Mouse (Mus musculus) heart, embryonic 13.5 days (tissue): Measurements from ENCODE around the gene Bnip2. TPM values are rescaled to one million over a fixed set of nuclear protein-coding genes. Genes with fewer than 3 reads are reported as not detected.
"Not testable (repeated sequence)": the region's sequence is repeated elsewhere in the genome, so short reads cannot be mapped to it uniquely, and the experiment has no call there.

Experiments
- ATAC-seq: fragments of 200-750 bp; cut with Nextera tagmentation; 2 replicates; pipeline ENCODE4 v1.8.0; 2017; ENCODE audit warnings: moderate TSS enrichment; ENCODE audit not compliant: insufficient number of reproducible peaks, low FRiP score, low TSS enrichment; ENCODE audit errors: extremely low read depth
- H3K27ac ChIP-seq: fragments of 300-500 bp; sonication (generic); replicated peaks from 2 replicates; pipeline ENCODE4 v1.5.1; 2015; ENCODE audit warnings: moderate library complexity, mild to moderate bottlenecking, inconsistent platforms
- H3K27me3 ChIP-seq: fragments of 300-500 bp; sonication (generic); replicated peaks from 2 replicates; pipeline ENCODE4 v1.6.1; 2015; ENCODE audit warnings: mild to moderate bottlenecking, inconsistent platforms
- H3K36me3 ChIP-seq: fragments of 300-500 bp; sonication (generic); 2 replicates; pipeline ENCODE4 v1.6.1; 2015; ENCODE audit warnings: mild to moderate bottlenecking, inconsistent platforms
- H3K4me1 ChIP-seq: fragments of 300-500 bp; sonication (generic); 2 replicates; pipeline ENCODE4 v1.6.1; 2015; ENCODE audit warnings: inconsistent platforms
- H3K4me2 ChIP-seq: fragments of 300-500 bp; sonication (generic); 2 replicates; pipeline ENCODE4 v1.6.1; 2015; ENCODE audit warnings: inconsistent platforms, mild to moderate bottlenecking, moderate library complexity
- H3K4me3 ChIP-seq: fragments of 300-500 bp; sonication (generic); 2 replicates; pipeline ENCODE4 v1.5.1; 2015; ENCODE audit warnings: moderate library complexity, mild to moderate bottlenecking, inconsistent platforms
- H3K9ac ChIP-seq: fragments of 300-500 bp; sonication (generic); 2 replicates; pipeline ENCODE4 v1.6.1; 2015; ENCODE audit warnings: inconsistent platforms, mild to moderate bottlenecking, moderate library complexity
- H3K9me3 ChIP-seq: fragments of 300-500 bp; sonication (generic); 2 replicates; pipeline ENCODE4 v1.6.1; 2016; ENCODE audit warnings: inconsistent platforms
- WGBS: fragments of 180-500 bp; shearing (Covaris S2); methylation state at CpG from one replicate; pipeline ENCODE4 v1.1.7; 2015; ENCODE audit warnings: mixed read lengths; 5-methylcytosine and 5-hydroxymethylcytosine counted together
- polyA plus RNA-seq: library from polyadenylated mRNA; unstranded; fragments of >200 nt; fragmentation: Nextera tagmentation; extraction: Ambion mirVana; gene quantifications from 2 replicates; pipeline ENCODE4 v1.2.1, GENCODE M21; 2015

Bnip2 gene
- polyA plus RNA-seq, 1 experiment from 2014 or later = 99.8 TPM

DNA sequence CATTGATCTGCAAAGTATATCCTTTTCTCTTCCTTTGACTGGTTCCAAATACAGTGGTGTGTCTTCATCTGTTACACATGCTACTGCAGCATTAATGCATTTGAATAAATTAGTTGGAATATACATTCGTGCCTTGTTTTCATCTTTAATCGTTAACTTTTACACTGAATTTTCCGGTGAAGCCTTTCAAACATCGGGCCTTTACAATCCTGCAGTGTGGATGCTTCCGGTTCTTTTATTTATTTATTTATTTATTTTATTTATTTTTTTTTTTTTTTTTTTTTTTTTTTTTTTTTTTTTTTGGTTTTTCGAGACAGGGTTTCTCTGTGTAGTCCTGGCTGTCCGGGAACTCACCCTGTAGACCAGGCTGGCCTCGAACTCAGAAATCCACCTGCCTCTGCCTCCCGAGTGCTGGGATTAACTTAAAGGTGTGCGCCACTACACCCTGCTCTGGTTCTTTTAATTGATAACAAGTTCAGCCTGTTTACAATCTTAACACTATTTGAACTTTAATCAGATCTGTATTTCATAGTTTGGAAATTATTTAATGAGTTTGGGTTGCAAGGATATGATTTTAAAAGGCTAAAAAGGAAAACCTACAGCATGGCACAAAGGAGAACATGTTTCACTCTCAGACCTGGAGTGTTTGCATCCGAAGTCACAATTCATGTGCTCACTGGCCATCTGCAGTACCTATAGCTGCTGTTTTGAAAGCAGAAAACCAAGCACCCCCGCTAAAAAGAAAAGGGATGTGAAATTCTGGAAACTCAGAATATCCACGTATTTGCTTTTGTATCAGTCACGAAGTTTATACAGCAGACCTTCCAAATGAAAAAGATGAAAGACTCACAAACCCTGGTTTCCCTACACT lies 22.5 kb downstream of the Bnip2 start:
- ATAC-seq = no peak

DNA sequence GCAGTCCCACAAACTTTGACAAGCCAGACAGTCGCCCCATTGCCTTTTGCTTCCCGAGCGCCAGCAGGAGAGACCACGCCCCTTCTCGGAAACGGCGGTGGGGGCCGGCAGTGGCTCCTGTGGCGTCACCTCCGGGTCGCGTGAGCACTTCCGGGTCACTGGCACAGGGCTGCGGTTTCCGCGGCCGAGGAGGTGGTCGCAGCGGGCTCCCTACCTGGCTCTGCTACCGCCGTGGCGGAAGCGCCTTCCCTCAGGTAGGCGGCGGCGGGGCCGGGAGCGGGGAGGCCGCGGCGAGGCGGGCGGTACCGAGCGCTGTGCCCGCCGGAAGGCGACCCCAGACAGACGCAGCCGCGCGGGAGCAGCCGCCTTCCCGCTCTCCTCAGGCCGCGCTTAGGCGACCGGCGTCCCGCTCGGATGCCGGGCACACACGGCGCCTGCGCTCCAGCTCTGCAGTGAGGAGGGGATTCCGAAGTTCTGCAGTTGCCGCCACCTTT lies 23.2 kb downstream of the Bnip2 start, which contains the start of gene Gtf2a2:
TSS of gene Gtf2a2 (plus strand) at position 143 of the 494 bp plus-strand sequence.
- Histone ChIP-seq H3K27ac (peak within 1 kb of the TSS; percentile 92), H3K4me3 (peak within 1 kb of the TSS; percentile 83), H3K4me1 (peaks cover 22% of the 10 kb centered on the region), H3K9me3 (no peaks in the 10 kb centered on the region), H3K27me3 (no peaks in the 10 kb centered on the region), H3K36me3 (peaks cover 42% of the 10 kb centered on the region), H3K4me2 (peak within 1 kb of the TSS; percentile 83), H3K9ac (peak within 1 kb of the TSS; percentile 92)
- peak; percentile 96 for ATAC-seq
- WGBS = under 1% methylated on average over 57 of the region's 57 CpGs

More for the DNA sequence above, 22.5 kb downstream of the Bnip2 start:
- peak overlapping the region; percentile 92 for H3K27ac ChIP-seq
- H3K27me3 ChIP-seq = no peaks in the 10 kb centered on the region
- H3K4me1 ChIP-seq = peaks cover 22% of the 10 kb centered on the region
- H3K4me2 ChIP-seq = peak overlapping the region; percentile 83
- 61% methylated on average over 13 of the region's 14 CpGs for WGBS
- peak overlapping the region; percentile 83 for H3K4me3 ChIP-seq
- H3K36me3 ChIP-seq = peaks cover 42% of the 10 kb centered on the region
- H3K9ac ChIP-seq = peak overlapping the region; percentile 92
- no peaks in the 10 kb centered on the region for H3K9me3 ChIP-seq

DNA sequence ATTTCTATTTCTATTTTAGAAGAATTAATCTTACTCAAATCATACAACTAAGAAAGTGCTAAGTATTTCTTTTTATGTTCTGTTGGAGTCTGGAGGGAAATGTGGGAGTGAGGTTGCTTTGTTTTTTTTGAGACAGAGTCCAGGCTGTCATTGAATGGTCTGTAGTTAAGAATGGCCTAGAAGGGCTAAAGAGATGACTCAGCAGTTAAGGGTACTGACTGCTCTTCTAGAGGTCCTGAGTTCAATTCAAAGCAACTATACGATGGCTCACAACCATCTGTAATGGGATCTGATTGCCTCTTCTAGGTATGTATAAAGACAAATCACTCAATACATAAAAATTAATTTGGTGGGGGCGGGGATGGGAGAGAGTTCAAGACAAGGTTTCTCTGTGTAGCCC lies 26.4 kb downstream of the Bnip2 start:
- Histone ChIP-seq H3K4me2 (no peak overlapping the region), H3K4me3 (no peak overlapping the region), H3K4me1 (peaks cover 22% of the 10 kb centered on the region), H3K27ac (no peak overlapping the region), H3K36me3 (peaks cover 29% of the 10 kb centered on the region), H3K9me3 (no peaks in the 10 kb centered on the region), H3K27me3 (no peaks in the 10 kb centered on the region), H3K9ac (no peak overlapping the region)
- WGBS = 89% methylated on average over 2 of the region's 2 CpGs
- no peak for ATAC-seq

DNA sequence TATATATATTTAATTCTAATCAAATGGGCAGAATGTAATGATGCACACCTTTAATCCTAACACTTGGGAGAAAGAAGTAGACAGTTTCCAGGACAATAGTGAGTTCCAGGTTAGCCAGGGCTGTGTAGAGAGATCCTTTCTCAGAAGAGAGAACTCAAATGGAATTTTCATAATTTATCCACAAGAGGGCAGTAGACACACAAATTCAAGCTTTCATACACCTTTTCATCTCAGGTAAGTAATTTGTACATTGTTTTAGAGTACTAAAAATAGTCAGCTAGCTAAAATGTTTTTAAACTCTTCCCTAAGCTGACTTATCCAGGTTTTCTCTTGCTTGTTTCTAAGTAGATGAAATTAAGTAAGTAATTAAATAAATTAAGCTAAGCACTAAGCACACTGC lies 29.6 kb downstream of the Bnip2 start:
- ATAC-seq = no peak
- Histone ChIP-seq H3K27me3 (no peaks in the 10 kb centered on the region), H3K4me3 (no peak overlapping the region), H3K27ac (no peak overlapping the region), H3K9me3 (no peaks in the 10 kb centered on the region), H3K36me3 (peaks cover 36% of the 10 kb centered on the region), H3K9ac (no peak overlapping the region), H3K4me1 (peaks cover 27% of the 10 kb centered on the region), H3K4me2 (no peak overlapping the region)

DNA sequence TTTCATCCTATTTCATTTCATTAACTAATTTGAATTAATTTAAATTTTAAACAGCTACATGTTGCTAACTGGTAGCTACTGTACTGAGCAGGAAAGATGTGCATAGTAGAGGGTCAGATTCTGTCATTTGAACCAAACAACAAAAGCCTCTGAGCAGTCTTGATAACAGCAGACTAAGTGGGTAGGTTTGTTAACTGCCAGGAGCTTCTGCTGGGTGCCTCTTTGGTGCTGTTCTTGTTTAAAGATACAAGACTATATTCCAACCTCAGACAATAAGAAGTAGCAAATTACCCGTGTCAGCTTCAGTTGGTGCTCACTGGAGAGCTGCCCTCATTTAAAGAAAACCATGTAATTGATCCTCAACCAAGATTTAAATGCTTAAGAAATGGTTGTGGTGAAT lies 32.3 kb downstream of the Bnip2 start:
- peaks cover 22% of the 10 kb centered on the region for H3K4me1 ChIP-seq
- WGBS = 47% methylated on average over 1 of the region's 1 CpGs
- no peak overlapping the region for H3K4me2 ChIP-seq
- H3K9ac ChIP-seq = 0 out of 2 replicates have a peak overlapping the region, but pooled peaks have one; percentile 3
- H3K4me3 ChIP-seq = no peak overlapping the region
- no peaks in the 10 kb centered on the region for H3K27me3 ChIP-seq
- ATAC-seq = no peak
- H3K9me3 ChIP-seq = no peaks in the 10 kb centered on the region
- peaks cover 34% of the 10 kb centered on the region for H3K36me3 ChIP-seq
- H3K27ac ChIP-seq = peak overlapping the region; percentile 62

DNA sequence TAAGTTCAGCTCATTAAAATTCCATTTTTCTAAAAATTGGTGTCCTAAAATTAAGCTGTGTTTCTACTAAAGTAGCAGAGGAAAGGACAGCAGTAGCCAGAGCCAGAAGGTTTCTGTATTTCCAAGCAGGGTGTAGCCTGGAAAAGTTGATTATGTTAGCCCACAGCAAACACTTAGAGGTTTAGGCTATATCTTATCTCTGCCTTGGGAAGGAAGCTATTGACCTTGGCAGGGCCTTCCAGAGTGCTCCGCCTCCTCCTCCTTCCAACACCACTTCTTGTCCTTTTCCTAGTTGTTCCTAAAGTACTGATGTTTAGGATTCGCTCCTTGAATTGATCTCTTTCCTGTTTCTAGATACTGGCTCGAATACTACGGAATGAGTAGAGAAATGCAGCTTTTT lies 32.8 kb downstream of the Bnip2 start:
- 59% methylated on average over 4 of the region's 4 CpGs for WGBS
- Histone ChIP-seq H3K4me2 (no peak overlapping the region), H3K9ac (no peak overlapping the region), H3K27ac (peak overlapping the region; percentile 62; the same call in 1 of the 2 replicates), H3K27me3 (no peaks in the 10 kb centered on the region), H3K4me1 (peaks cover 22% of the 10 kb centered on the region), H3K4me3 (no peak overlapping the region), H3K9me3 (no peaks in the 10 kb centered on the region), H3K36me3 (peaks cover 29% of the 10 kb centered on the region)
- ATAC-seq = no peak

DNA sequence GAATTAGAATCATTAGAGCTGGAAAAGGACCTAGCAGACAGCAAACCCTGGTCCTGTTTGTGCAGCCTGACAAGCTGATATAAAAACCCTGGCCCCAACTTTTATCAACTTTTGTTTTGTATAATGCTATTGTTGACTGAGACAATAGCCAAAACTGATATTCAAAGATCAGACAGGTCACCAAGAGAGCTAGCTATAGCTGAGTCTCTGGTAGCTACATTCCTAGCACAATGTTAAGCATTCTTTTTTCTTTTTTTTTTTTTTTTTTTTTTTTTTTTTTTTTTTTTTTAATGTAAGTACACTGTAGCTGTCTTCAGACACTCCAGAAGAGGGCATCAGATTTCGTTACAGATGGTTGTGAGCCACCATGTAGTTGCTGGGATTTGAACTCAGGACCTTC lies 34.3 kb downstream of the Bnip2 start:
- H3K27me3 ChIP-seq, H3K9ac ChIP-seq, H3K4me2 ChIP-seq, H3K27ac ChIP-seq, H3K9me3 ChIP-seq, ATAC-seq, H3K4me3 ChIP-seq: not testable (repeated sequence)
- 60% methylated on average over 1 of the region's 1 CpGs for WGBS
- Histone ChIP-seq H3K4me1 (peaks cover 22% of the 10 kb centered on the region), H3K36me3 (peaks cover 24% of the 10 kb centered on the region)

DNA sequence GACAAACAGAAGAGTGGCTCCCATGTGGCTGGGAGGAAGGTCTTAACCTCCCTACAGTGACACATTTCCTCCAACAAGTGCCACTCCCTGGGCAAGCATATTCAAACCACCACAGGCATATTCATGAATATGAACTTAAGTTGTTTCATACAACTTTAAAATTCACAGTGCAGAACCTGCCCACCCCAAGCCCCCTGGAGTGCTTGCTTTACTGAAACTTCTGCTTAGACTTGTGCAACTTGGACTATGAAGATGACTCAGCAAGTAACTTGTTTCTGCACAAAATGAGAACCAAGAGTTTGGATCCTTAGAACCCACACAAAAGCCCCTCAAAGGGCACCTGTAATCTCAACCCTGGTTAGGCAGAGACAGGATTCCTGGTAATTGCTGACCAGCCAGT lies 35.4 kb downstream of the Bnip2 start:
- no peak for ATAC-seq
- no peak overlapping the region for H3K4me2 ChIP-seq
- H3K9me3 ChIP-seq = no peaks in the 10 kb centered on the region
- no peak overlapping the region for H3K4me3 ChIP-seq
- no peak overlapping the region for H3K9ac ChIP-seq
- H3K36me3 ChIP-seq = peaks cover 18% of the 10 kb centered on the region
- no peaks in the 10 kb centered on the region for H3K27me3 ChIP-seq
- H3K4me1 ChIP-seq = peaks cover 22% of the 10 kb centered on the region
- H3K27ac ChIP-seq = no peak overlapping the region

DNA sequence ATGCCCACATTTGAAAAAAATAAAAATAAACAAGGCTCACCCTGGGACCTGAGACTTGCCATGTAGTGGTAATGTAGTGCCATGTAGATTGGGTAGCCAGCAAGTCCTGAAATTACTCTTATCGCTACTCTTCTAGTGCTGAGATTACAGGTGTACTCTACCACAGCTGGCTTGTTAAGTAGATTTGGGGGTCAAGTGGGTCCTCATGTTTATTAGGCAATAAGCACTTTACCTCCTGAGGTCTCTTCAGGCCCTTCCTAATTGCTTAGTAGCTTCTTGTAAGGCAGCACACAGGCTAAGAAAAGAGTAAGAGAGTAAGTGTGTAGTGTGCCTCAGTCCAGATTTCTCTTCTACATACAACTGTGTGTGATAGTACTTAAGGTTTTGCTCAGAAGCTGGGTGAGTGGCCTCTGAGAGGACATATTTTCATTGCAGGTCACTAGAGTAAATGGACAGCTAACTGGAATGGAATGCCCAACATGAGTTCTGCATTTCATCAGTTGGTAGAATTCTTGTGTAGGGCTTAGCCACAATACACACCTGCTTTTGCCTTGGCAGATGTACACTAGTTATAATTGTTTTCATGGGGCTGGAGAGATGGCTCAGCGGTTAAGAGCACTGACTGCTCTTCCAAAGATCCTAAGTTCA lies 36.2 kb downstream of the Bnip2 start:
- Histone ChIP-seq H3K4me1 (peaks cover 22% of the 10 kb centered on the region), H3K27me3 (no peaks in the 10 kb centered on the region), H3K4me3 (no peak overlapping the region), H3K27ac (no peak overlapping the region), H3K9me3 (no peaks in the 10 kb centered on the region), H3K9ac (no peak overlapping the region), H3K36me3 (peaks cover 11% of the 10 kb centered on the region), H3K4me2 (no peak overlapping the region)
- no peak for ATAC-seq
- WGBS = 75% methylated on average over 2 of the region's 2 CpGs

DNA sequence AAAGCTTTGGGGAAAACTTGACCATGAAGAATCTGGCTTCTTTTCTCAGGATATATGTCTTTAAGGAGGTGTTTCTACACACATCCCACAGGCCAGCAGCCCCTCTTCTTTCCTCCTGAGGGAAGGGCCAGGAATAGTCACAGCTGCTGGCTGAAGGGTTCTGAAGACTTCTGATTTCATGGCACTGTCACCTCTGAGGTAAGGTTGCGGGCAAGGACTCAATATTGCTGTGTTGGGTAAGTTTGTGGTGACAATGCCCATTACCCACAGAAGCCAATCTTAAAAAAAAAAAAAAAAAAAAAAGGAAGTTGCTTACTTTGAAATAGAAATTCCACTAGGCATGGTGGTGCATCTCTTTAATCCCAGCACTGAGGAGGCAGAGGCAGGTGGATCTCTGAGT lies 42.9 kb downstream of the Bnip2 start:
- H3K4me3 ChIP-seq = no peak overlapping the region
- H3K9ac ChIP-seq = no peak overlapping the region
- WGBS = 79% methylated on average over 1 of the region's 1 CpGs
- H3K9me3 ChIP-seq = no peaks in the 10 kb centered on the region
- H3K4me1 ChIP-seq = peaks cover 5% of the 10 kb centered on the region; the same call in 1 of the 2 replicates
- H3K36me3 ChIP-seq = no peaks in the 10 kb centered on the region
- H3K4me2 ChIP-seq = no peak overlapping the region
- 0 out of 2 replicates have a peak, but pooled peaks cover 3% of the 10 kb centered on the region for H3K27me3 ChIP-seq
- ATAC-seq = no peak
- H3K27ac ChIP-seq = no peak overlapping the region

DNA sequence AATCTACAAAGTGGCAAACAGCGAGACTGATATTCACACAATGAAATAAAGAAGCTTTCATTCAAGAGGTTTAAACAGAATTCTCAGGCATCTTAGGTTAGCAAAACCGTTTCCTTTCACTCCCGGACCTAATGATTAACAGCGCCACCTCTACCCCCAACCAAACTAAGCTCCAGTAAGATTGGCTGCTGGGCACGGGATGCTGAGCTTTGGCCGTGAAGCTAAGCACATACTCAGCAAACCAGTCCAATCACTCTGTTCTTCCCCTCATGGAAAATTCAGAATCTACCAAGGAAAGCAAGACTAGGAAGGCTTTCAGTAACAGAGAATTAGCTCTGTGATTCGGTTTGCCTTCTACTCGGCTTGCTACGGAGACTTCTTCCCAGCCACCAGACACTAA lies 43.8 kb downstream of the Bnip2 start:
- 0 out of 2 replicates have a peak, but pooled peaks cover 3% of the 10 kb centered on the region for H3K27me3 ChIP-seq
- no peak overlapping the region for H3K4me2 ChIP-seq
- H3K4me1 ChIP-seq = peaks cover 5% of the 10 kb centered on the region; the same call in 1 of the 2 replicates
- WGBS = 66% methylated on average over 9 of the region's 9 CpGs
- H3K27ac ChIP-seq = no peak overlapping the region
- no peak overlapping the region for H3K9ac ChIP-seq
- no peaks in the 10 kb centered on the region for H3K36me3 ChIP-seq
- ATAC-seq = no peak
- no peak overlapping the region for H3K4me3 ChIP-seq
- no peaks in the 10 kb centered on the region for H3K9me3 ChIP-seq
